27 mouse cellular contexts compared by ENCODE assay signal in the genomic region with DNA sequence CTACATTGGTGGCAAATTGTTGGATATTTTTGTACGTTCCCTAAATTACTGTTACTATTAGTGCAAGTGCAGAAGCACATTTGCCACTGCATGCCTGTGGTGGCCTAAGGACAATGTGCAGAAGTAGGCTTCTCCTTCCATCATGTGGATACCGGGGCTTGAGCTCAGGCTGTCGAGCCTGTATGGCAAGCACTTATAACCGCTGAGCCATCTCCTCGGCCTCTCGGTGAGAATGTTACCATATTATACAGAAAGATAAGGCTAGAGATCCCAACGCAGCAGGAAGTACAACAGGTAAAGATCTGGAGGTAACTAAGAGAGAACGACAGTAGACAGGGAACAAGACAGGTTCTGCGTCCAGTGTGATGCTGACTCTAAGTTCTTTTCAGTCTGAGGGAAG.
"Had no signal": no experiment of that assay in that cellular context is flagged by ENCODE, and none has a peak within 500 bp of the region (broad histone marks: within the 10 kb centered on the region; RNA-seq: fewer than 3 reads in every experiment).

No protein-coding gene starts in this region.

- H3K4me1 ChIP-seq: embryonic facial prominence, embryonic 10.5 days; embryonic facial prominence, embryonic 12.5 days; embryonic facial prominence, embryonic 13.5 days; embryonic facial prominence, embryonic 15.5 days; forebrain, embryonic 12.5 days; forebrain, embryonic 13.5 days; forebrain, embryonic 15.5 days had no signal

- ATAC-seq: forebrain, embryonic 13.5 days; forebrain, embryonic 14.5 days; forebrain, embryonic 15.5 days; forebrain, embryonic 16.5 days; forebrain, postnatal 0 days had no signal

- H3K27me3 ChIP-seq: embryonic facial prominence, embryonic 12.5 days; embryonic facial prominence, embryonic 13.5 days; embryonic facial prominence, embryonic 15.5 days; forebrain, embryonic 12.5 days; forebrain, embryonic 13.5 days; forebrain, embryonic 15.5 days had no signal

- H3K27ac ChIP-seq: embryonic facial prominence, embryonic 10.5 days; embryonic facial prominence, embryonic 12.5 days; embryonic facial prominence, embryonic 13.5 days; embryonic facial prominence, embryonic 15.5 days; forebrain, embryonic 10.5 days; forebrain, embryonic 12.5 days; forebrain, embryonic 13.5 days; forebrain, embryonic 15.5 days; gastrocnemius, adult 2 months; heart, adult 2 months had no signal

- H3K4me2 ChIP-seq: embryonic facial prominence, embryonic 12.5 days; embryonic facial prominence, embryonic 13.5 days; embryonic facial prominence, embryonic 15.5 days; forebrain, embryonic 12.5 days; forebrain, embryonic 13.5 days; forebrain, embryonic 15.5 days had no signal

- H3K9ac ChIP-seq: embryonic facial prominence, embryonic 12.5 days; embryonic facial prominence, embryonic 13.5 days; embryonic facial prominence, embryonic 15.5 days; forebrain, embryonic 12.5 days; forebrain, embryonic 13.5 days; forebrain, embryonic 15.5 days; forebrain, postnatal 0 days had no signal

- H3K4me3 ChIP-seq: embryonic facial prominence, embryonic 10.5 days; embryonic facial prominence, embryonic 12.5 days; embryonic facial prominence, embryonic 13.5 days; embryonic facial prominence, embryonic 15.5 days; erythroblast, embryonic 14.5 days; forebrain, embryonic 10.5 days; forebrain, embryonic 12.5 days; forebrain, embryonic 13.5 days; forebrain, embryonic 15.5 days; gastrocnemius, adult 2 months; heart, adult 2 months had no signal

- DNase-seq: cerebellum, adult 8-10 months; cerebellum, adult 9-10 months; cerebellum, adult 9-11 months; cerebellum, postnatal 10 days; cerebellum, postnatal 14 days; cerebellum, postnatal 25 days; cerebellum, postnatal 36 days; embryo, embryonic 11 days; forebrain, postnatal 0 days; gastrocnemius, adult 2 months; gastrocnemius, postnatal 10 days; gastrocnemius, postnatal 14 days; gastrocnemius, postnatal 25 days; gastrocnemius, postnatal 36 days; heart, adult 18-20 months; heart, adult 2 months had no signal

- H3K9me3 ChIP-seq: embryonic facial prominence, embryonic 10.5 days; embryonic facial prominence, embryonic 12.5 days; embryonic facial prominence, embryonic 13.5 days; embryonic facial prominence, embryonic 15.5 days; forebrain, embryonic 10.5 days; forebrain, embryonic 12.5 days; forebrain, embryonic 13.5 days; forebrain, embryonic 15.5 days had no signal
